Mouse (Mus musculus): ENCODE measurements around the gene Rorc. TPM values are rescaled to one million over a fixed set of nuclear protein-coding genes. Genes with fewer than 3 reads are reported as not detected.

Gene Rorc
- total and polyA plus RNA-seq, 3 experiments: not detected

DNA sequence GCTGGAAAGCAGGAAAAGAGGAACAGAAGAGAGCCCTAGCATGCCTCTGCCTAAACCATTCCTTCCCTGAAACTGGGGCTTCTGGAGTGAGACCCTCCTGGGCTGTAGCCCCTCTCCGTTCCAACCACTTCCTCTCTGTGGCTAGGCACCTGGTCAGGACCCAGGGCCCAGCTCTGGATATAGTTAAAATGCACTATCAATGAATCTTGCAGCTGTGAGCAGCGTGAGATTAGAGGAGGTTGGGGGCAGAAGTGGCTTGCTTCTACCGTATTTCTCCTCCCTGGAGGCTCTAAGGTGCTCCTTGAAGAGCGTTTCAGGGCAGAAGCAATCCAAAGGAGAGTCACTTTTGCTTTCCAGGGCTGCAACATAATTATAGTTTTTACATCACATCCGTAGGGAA is 9.7 kb downstream of the Rorc start:
- no peaks in the 10 kb centered on the region for H3K36me3 ChIP-seq (ENCODE audit: control insufficient read depth in 1 of 2, insufficient read depth in 2 of 2, low read length in 2 of 2)
- no peak overlapping the region for H3K4me3 ChIP-seq (ENCODE audit: control insufficient read depth in 1 of 2, insufficient read depth in 1 of 2, low read depth in 2 of 2, low read length in 2 of 2)
- no peak for DNase-seq (ENCODE audit: low read depth, low spot score)
- no peak overlapping the region for H3K9ac ChIP-seq (ENCODE audit: control insufficient read depth, low read depth, low read length, poor library complexity, severe bottlenecking)
- no peak for TF ChIP-seq ZNF384 (IDR thresholded peaks at IDR 0.05; ENCODE audit: low read depth, low read length)
- TF ChIP-seq TBP (IDR thresholded peaks at IDR 0.05; ENCODE audit: low read depth, low read length): no peak
- TF ChIP-seq BHLHE40 (IDR thresholded peaks at IDR 0.05; ENCODE audit: borderline replicate concordance, low read depth, low read length): no peak
- no peak for TF ChIP-seq KAT2A (conservative IDR thresholded peaks at IDR 0.05; ENCODE audit: low read depth, low read length)
- no peak for TF ChIP-seq ZMIZ1 (IDR thresholded peaks at IDR 0.05; ENCODE audit: low read depth, low read length)
- TF ChIP-seq MEF2A (IDR thresholded peaks at IDR 0.05; ENCODE audit: extremely low read depth, insufficient replicate concordance, low read depth, low read length, poor library complexity, severe bottlenecking): no peak
- TF ChIP-seq GABPA (IDR thresholded peaks at IDR 0.05; ENCODE audit: low read depth, low read length): no peak
- no peaks in the 10 kb centered on the region for H3K79me2 ChIP-seq (ENCODE audit: control insufficient read depth, insufficient read depth, low read length, poor library complexity)
- H3K27ac ChIP-seq (ENCODE audit: control insufficient read depth, low read depth, low read length): no peak overlapping the region
- peaks cover 0 to 3% of the 10 kb centered on the region in 2 experiments; a peak in 3 of 4 replicates for H3K27me3 ChIP-seq (ENCODE audit: control insufficient read depth in 1 of 2, insufficient read depth in 2 of 2, low read length in 2 of 2)
- H3K4me1 ChIP-seq (ENCODE audit: control insufficient read depth in 1 of 2, insufficient read depth in 2 of 2, low read length in 2 of 2): no peaks in the 10 kb centered on the region
- H3K9me3 ChIP-seq (replicated peaks; ENCODE audit: insufficient read depth, low read length): no peaks in the 10 kb centered on the region

DNA sequence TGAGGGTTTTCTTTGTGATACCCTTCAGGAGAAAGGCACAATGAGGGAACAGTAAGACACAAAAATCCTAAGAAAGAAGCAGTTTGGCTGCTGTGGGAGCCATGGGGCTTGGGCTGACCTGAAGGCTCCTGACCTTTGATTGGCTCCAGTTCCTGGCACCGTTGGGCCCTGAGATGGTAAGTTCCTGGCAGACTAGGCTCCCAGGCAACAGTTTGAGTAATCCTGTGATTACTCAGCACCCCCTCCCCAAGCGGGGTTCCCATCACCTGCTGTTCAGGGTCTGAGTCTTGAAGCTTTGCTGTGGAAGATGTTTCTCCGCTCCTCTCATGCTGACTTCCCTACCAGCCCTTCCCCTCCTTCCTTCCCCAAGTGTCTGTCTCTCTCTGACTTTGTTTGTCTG is 10.9 kb downstream of the Rorc start:
- Histone ChIP-seq H3K4me1 (ENCODE audit: control insufficient read depth in 1 of 2, insufficient read depth in 2 of 2, low read length in 2 of 2) (no peaks in the 10 kb centered on the region), H3K27me3 (ENCODE audit: control insufficient read depth in 1 of 2, insufficient read depth in 2 of 2, low read length in 2 of 2) (peaks cover 0 to 3% of the 10 kb centered on the region in 2 experiments; a peak in 3 of 4 replicates), H3K4me3 (ENCODE audit: control insufficient read depth in 1 of 2, insufficient read depth in 1 of 2, low read depth in 2 of 2, low read length in 2 of 2) (no peak overlapping the region), H3K9ac (ENCODE audit: control insufficient read depth, low read depth, low read length, poor library complexity, severe bottlenecking) (no peak overlapping the region), H3K9me3 (replicated peaks; ENCODE audit: insufficient read depth, low read length) (no peaks in the 10 kb centered on the region), H3K79me2 (ENCODE audit: control insufficient read depth, insufficient read depth, low read length, poor library complexity) (no peaks in the 10 kb centered on the region), H3K27ac (ENCODE audit: control insufficient read depth, low read depth, low read length) (no peak overlapping the region), H3K36me3 (ENCODE audit: control insufficient read depth in 1 of 2, insufficient read depth in 2 of 2, low read length in 2 of 2) (no peaks in the 10 kb centered on the region)
- TF ChIP-seq MAFK (IDR thresholded peaks at IDR 0.05; ENCODE audit: borderline replicate concordance, low read depth, low read length): no peak
- TF ChIP-seq TCF12 (IDR thresholded peaks at IDR 0.05; ENCODE audit: low read depth, low read length): no peak
- TF ChIP-seq ZMIZ1 (IDR thresholded peaks at IDR 0.05; ENCODE audit: low read depth, low read length): no peak
- no peak for TF ChIP-seq MYB (IDR thresholded peaks at IDR 0.05; ENCODE audit: low read depth, low read length)
- TF ChIP-seq RAD21 (IDR thresholded peaks at IDR 0.05; ENCODE audit: low read depth, low read length): no peak
- TF ChIP-seq MAZ (IDR thresholded peaks at IDR 0.05; ENCODE audit: low read depth, low read length): no peak
- no peak for TF ChIP-seq GABPA (IDR thresholded peaks at IDR 0.05; ENCODE audit: low read depth, low read length)
- no peak for DNase-seq (ENCODE audit: low read depth, low spot score)

DNA sequence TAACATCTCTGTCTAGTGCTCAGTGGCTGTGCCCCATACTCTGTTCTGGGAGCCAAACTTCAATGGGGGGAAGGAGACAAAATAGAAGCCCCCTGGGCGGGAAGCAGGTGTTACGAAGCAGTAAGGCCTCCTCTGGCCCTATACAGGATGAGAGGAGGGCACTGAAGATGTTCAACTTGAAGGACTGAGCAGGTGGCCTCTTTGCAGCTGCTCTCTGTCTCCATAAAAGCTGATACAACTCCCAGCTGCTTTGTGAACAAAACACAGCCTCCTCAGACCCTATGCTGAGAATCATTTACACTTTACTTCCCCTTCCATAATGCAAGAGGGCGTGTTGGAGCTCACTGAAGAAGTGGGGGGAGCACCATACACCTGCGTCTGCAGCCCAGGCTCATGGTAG is 14.1 kb downstream of the Rorc start:
- Histone ChIP-seq H3K27me3 (ENCODE audit: control insufficient read depth in 1 of 2, insufficient read depth in 2 of 2, low read length in 2 of 2) (peaks cover 2% of the 10 kb centered on the region in 2 experiments), H3K4me1 (ENCODE audit: control insufficient read depth in 1 of 2, insufficient read depth in 2 of 2, low read length in 2 of 2) (no peaks in the 10 kb centered on the region), H3K4me3 (ENCODE audit: control insufficient read depth in 1 of 2, insufficient read depth in 1 of 2, low read depth in 2 of 2, low read length in 2 of 2) (no peak overlapping the region), H3K79me2 (ENCODE audit: control insufficient read depth, insufficient read depth, low read length, poor library complexity) (no peaks in the 10 kb centered on the region), H3K9ac (ENCODE audit: control insufficient read depth, low read depth, low read length, poor library complexity, severe bottlenecking) (no peak overlapping the region), H3K36me3 (ENCODE audit: control insufficient read depth in 1 of 2, insufficient read depth in 2 of 2, low read length in 2 of 2) (no peaks in the 10 kb centered on the region), H3K27ac (ENCODE audit: control insufficient read depth, low read depth, low read length) (no peak overlapping the region), H3K9me3 (replicated peaks; ENCODE audit: insufficient read depth, low read length) (no peaks in the 10 kb centered on the region)
- TF ChIP-seq USF1 (IDR thresholded peaks at IDR 0.05; ENCODE audit: low read depth, low read length): no peak
- TF ChIP-seq POLR2AphosphoS2 (IDR thresholded peaks at IDR 0.05; ENCODE audit: low read length): no peak
- no peak for TF ChIP-seq MEF2A (IDR thresholded peaks at IDR 0.05; ENCODE audit: extremely low read depth, insufficient replicate concordance, low read depth, low read length, poor library complexity, severe bottlenecking)
- no peak for TF ChIP-seq CTCF (IDR thresholded peaks at IDR 0.05 in 2 of 3, conservative IDR thresholded peaks at IDR 0.05 in 1 of 3; ENCODE audit: control insufficient read depth in 1 of 3, insufficient read depth in 1 of 3, low read depth in 2 of 3, low read length in 3 of 3, poor library complexity in 1 of 3, severe bottlenecking in 1 of 3)
- TF ChIP-seq GABPA (IDR thresholded peaks at IDR 0.05; ENCODE audit: low read depth, low read length): no peak
- TF ChIP-seq RAD21 (IDR thresholded peaks at IDR 0.05; ENCODE audit: low read depth, low read length): no peak
- TF ChIP-seq ZNF384 (IDR thresholded peaks at IDR 0.05; ENCODE audit: low read depth, low read length): no peak
- TF ChIP-seq JUND (IDR thresholded peaks at IDR 0.05; ENCODE audit: low read depth, low read length): no peak
- no peak for TF ChIP-seq EP300 (IDR thresholded peaks at IDR 0.05; ENCODE audit: low read depth in 1 of 2, low read length in 2 of 2)
- TF ChIP-seq NRF1 (IDR thresholded peaks at IDR 0.05; ENCODE audit: insufficient read depth, low read depth, low read length, poor library complexity, severe bottlenecking): no peak
- no peak for DNase-seq (ENCODE audit: low read depth, low spot score)

Measured in MEL (cell line).